11 mouse cellular contexts compared by ENCODE assay signal in the genomic region with DNA sequence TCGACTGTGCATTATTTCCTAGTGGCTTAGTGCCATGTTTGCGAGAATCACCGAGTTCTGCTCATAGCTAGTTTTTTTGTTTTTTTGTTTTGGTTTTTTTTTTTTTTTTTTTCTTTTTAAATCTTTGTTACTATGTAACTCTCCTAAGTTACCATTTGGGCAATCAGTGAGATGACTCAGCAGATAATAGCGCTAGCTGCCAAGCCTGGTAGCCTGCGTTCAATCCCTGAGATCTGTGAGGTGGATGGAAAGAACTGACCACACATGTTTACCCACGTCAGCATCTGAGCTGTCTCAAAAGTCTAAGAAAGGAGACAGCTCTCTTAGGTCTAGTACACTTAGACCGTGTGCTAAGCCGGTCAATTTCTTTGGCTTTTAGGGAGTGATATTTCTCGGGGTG.
A peak's percentile ranks its signal among the peaks of the same experiment; 100 is the strongest.
DNase-seq lines count a peak whose midpoint lies in the region; ATAC-seq and TF ChIP-seq lines count a peak whose summit lies in the region.
"Had no signal": no experiment of that assay in that cellular context is flagged by ENCODE, and none has a peak within 500 bp of the region (broad histone marks: within the 10 kb centered on the region; RNA-seq: fewer than 3 reads in every experiment).

No protein-coding gene starts in this region.

- H3K4me2 ChIP-seq in CH12.LX (ENCODE audit: insufficient read depth, low read depth, poor library complexity, severe bottlenecking), result peak overlapping the region; percentile 26; the same call in 1 of the 2 replicates

- in situ Hi-C loops in CH12.LX (cut with MboI; ENCODE audit: low pct_ligation_motif_present, low pct_unique_long_range_greater_than_20kb, low sequenced_read_pairs), result no loop called here

- dilution Hi-C loops in CH12.LX (cut with MboI; ENCODE audit: extremely low pct_ligation_motif_present, extremely low pct_unique_long_range_greater_than_20kb, low sequenced_read_pairs), result no loop called here

- no peaks in the 10 kb centered on the region for H3K9me3 ChIP-seq in CH12.LX (replicated peaks; ENCODE audit: low read length)
- H3K9me3 ChIP-seq: limb, embryonic 10.5 days; megakaryocyte, embryonic 14.5 days had no signal

- peak overlapping the region; percentile 62 for H3K27ac ChIP-seq in left cerebral cortex, adult 2 months
- peak overlapping the region; percentile 20; the same call in 1 of the 2 replicates for H3K27ac ChIP-seq in CH12.LX (ENCODE audit: insufficient read depth, low read depth)
- H3K27ac ChIP-seq: limb, embryonic 10.5 days had no signal

- H3K36me3 ChIP-seq in CH12.LX (replicated peaks in 1 of 2; ENCODE audit: control insufficient read depth in 1 of 2, insufficient read depth in 1 of 2, low read length in 1 of 2), result peaks cover 3 to 26% of the 10 kb centered on the region in 2 experiments

- H3K79me2 ChIP-seq in CH12.LX (replicated peaks; ENCODE audit: control insufficient read depth, extremely low read depth, insufficient read depth, poor library complexity, severe bottlenecking), result 0 out of 2 replicates have a peak, but pooled peaks cover 4% of the 10 kb centered on the region

- DNase-seq in left cerebral cortex, adult 2 months (ENCODE audit: extremely low spot score in 1 of 2, low spot score in 2 of 2), result no peak
- no peak for DNase-seq in left cerebral cortex, adult 8-10 months (ENCODE audit: low spot score in 2 of 2)
- no peak for DNase-seq in CH12.LX (ENCODE audit: extremely low read depth)
- peak; percentile 84 for DNase-seq in adipocyte (ENCODE audit: low spot score)
- no peak for DNase-seq in gastrocnemius, postnatal 4 days (ENCODE audit: low spot score in 2 of 2)
- no peak for DNase-seq in thymus, postnatal 36 days
- DNase-seq: embryo, embryonic 11 days; gastrocnemius, postnatal 10 days had no signal

- peak; percentile 34; the same call in 1 of the 2 replicates for ATAC-seq in megakaryocyte, adult 5-6 weeks (ENCODE audit: poor library complexity, severe bottlenecking)

- no peak overlapping the region for H3K4me3 ChIP-seq in left cerebral cortex, adult 2 months
- no peak overlapping the region for H3K4me3 ChIP-seq in CH12.LX (replicated peaks in 1 of 3; ENCODE audit: low read depth in 2 of 3, low read length in 2 of 3, poor library complexity in 1 of 3)
- H3K4me3 ChIP-seq: limb, embryonic 10.5 days; megakaryocyte, embryonic 14.5 days had no signal

- H3K4me1 ChIP-seq in CH12.LX (ENCODE audit: control insufficient read depth in 1 of 2, insufficient read depth in 2 of 2), result peaks cover 37 to 75% of the 10 kb centered on the region in 2 experiments

- intact Hi-C loops in left cerebral cortex, adult 2 months (cut with DNase I), result no loop called here

- no peak overlapping the region for H3K9ac ChIP-seq in CH12.LX (ENCODE audit: insufficient read depth, low read depth)

- TF ChIP-seq CTCF in left cerebral cortex, adult 2 months (IDR thresholded peaks at IDR 0.05), result no peak
- TF ChIP-seq CTCF in CH12.LX (conservative IDR thresholded peaks at IDR 0.05 in 1 of 2, IDR thresholded peaks at IDR 0.05 in 1 of 2; ENCODE audit: low read depth in 2 of 2, low read length in 2 of 2), result no peak

- TF ChIP-seq POLR2A in CH12.LX (IDR thresholded peaks at IDR 0.05; ENCODE audit: low read depth, low read length), result no peak

- no peak; the same call in 1 of the 2 replicates for TF ChIP-seq RAD21 in CH12.LX (IDR thresholded peaks at IDR 0.05; ENCODE audit: low read depth, low read length)

- no peaks in the 10 kb centered on the region for H3K27me3 ChIP-seq in CH12.LX (replicated peaks)
- H3K27me3 ChIP-seq: megakaryocyte, embryonic 14.5 days had no signal

- TF ChIP-seq EP300 in CH12.LX (IDR thresholded peaks at IDR 0.05; ENCODE audit: low read length), result peak; percentile 29; the same call in 1 of the 2 replicates

TF ChIP-seq in CH12.LX, 34 proteins besides CTCF, POLR2A, EP300 and RAD21:
- TF ChIP-seq ZNF384 (IDR thresholded peaks at IDR 0.05; ENCODE audit: low read depth, low read length), result peak; percentile 59
- peak; percentile 92 for TF ChIP-seq MAFK (IDR thresholded peaks at IDR 0.05; ENCODE audit: insufficient replicate concordance, low read length)
- TF ChIP-seq ETS1 (conservative IDR thresholded peaks at IDR 0.05; ENCODE audit: low read depth, low read length), result peak; percentile 49; the same call in 1 of the 2 replicates
- no peak for TF ChIP-seq NELFE (IDR thresholded peaks at IDR 0.05; ENCODE audit: low read depth, low read length)
- no peak for TF ChIP-seq MAZ (IDR thresholded peaks at IDR 0.05; ENCODE audit: low read depth, low read length)
- peak; percentile 42; the same call in 1 of the 2 replicates for TF ChIP-seq SIN3A (IDR thresholded peaks at IDR 0.05; ENCODE audit: low read length)
TF ChIP-seq in CH12.LX: peak in this region for 4.
